Mouse (Mus musculus) heart, embryonic 11.5 days (tissue): ENCODE measurements around the gene Usb1. TPM values are rescaled to one million over a fixed set of nuclear protein-coding genes. Genes with fewer than 3 reads are reported as not detected.

ENCODE experiments used
- ATAC-seq: fragments of 200-750 bp; cut with Nextera tagmentation; replicated peaks from 2 replicates; pipeline ENCODE4 v1.8.0; 2017; ENCODE audit warnings: moderate library complexity; ENCODE audit not compliant: insufficient number of reproducible peaks, low FRiP score, low TSS enrichment
- H3K27ac ChIP-seq: fragments of 300-500 bp; sonication (generic); 2 replicates; pipeline ENCODE4 v1.5.1; 2014; ENCODE audit warnings: mild to moderate bottlenecking, low read depth, low read length
- H3K27me3 ChIP-seq: fragments of 300-500 bp; sonication (generic); 2 replicates; pipeline ENCODE4 v1.6.1; 2014; ENCODE audit warnings: mild to moderate bottlenecking, low read length, mixed read lengths; ENCODE audit not compliant: control insufficient read depth, insufficient read depth
- H3K36me3 ChIP-seq: fragments of 300-500 bp; sonication (generic); 2 replicates; pipeline ENCODE4 v1.6.1; 2014; ENCODE audit warnings: mild to moderate bottlenecking, low read length, moderate library complexity, mixed read lengths; ENCODE audit not compliant: control insufficient read depth, insufficient read depth
- H3K4me1 ChIP-seq: fragments of 300-500 bp; sonication (generic); 2 replicates; pipeline ENCODE4 v1.6.1; 2014; ENCODE audit warnings: low read length; ENCODE audit not compliant: control insufficient read depth, insufficient read depth
- H3K4me2 ChIP-seq: fragments of 300-500 bp; sonication (generic); 2 replicates; pipeline ENCODE4 v1.6.1; 2014; ENCODE audit warnings: mild to moderate bottlenecking, moderate library complexity
- H3K4me3 ChIP-seq: fragments of 300-500 bp; sonication (generic); 2 replicates; pipeline ENCODE4 v1.5.1; 2014; ENCODE audit warnings: low read depth, low read length
- H3K9ac ChIP-seq: fragments of 300-500 bp; sonication (generic); 2 replicates; pipeline ENCODE4 v1.6.1; 2014; ENCODE audit warnings: mild to moderate bottlenecking, low read depth, low read length, moderate library complexity
- H3K9me3 ChIP-seq: fragments of 300-500 bp; sonication (generic); replicated peaks from 2 replicates; pipeline ENCODE4 v1.6.1; 2016; ENCODE audit warnings: low read length; ENCODE audit not compliant: control insufficient read depth
- WGBS: fragments of 180-500 bp; shearing (Covaris S2); extraction: QIAGEN DNeasy Blood & Tissue Kit; methylation state at CpG from one replicate; pipeline ENCODE4 v1.1.7; 2014; ENCODE audit not compliant: insufficient replicate concordance; 5-methylcytosine and 5-hydroxymethylcytosine counted together
- polyA plus RNA-seq: library from polyadenylated mRNA; unstranded; fragments of >200 nt; fragmentation: Nextera tagmentation; extraction: Ambion mirVana; gene quantifications from 2 replicates; pipeline ENCODE4 v1.2.1, GENCODE M21; 2014

The Usb1 gene
- polyA plus RNA-seq, 1 experiment from 2014 or later, result 26.3 TPM

DNA sequence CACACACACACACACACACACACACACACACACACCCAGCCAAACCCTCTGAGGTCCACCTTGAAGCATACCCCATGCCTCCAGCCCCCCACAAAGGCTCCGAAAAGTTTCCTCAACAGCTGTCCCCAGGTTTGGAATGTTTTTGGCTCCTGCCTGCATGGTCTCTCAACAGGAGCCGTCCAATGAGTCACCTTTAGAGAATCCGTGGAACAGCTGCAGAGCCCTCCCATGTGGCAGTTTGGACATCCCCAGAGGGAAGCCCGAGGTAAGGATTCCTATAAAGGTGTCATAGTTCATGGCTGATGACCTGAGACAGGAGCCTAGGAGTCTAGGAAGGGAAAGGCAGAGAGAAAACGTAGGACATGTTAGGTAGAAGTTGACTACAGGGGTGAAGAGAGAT is 54.0 kb downstream of the Usb1 start:
- WGBS, result 65% methylated on average over 5 of the region's 5 CpGs

DNA sequence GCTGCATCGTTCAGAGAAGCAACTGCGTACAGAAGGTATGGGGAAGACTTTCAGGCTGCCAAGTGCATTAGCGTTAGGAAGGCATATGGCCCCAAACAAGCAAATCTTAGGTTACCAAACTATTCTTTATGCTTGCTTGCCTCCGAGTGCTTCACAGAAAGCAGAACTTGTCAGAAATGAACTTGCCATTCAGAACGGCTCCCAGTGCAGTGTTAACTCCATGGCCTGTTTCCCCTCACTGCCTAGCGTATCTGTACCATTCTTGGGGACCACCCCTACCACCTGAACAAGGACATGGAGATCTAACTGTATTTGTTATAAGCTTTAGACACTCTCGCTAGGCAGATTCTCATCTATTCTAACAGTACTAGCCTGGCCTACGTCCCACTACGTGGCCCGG is 55.1 kb downstream of the Usb1 start:
- H3K27me3 ChIP-seq, result no peaks in the 10 kb centered on the region
- 88% methylated on average over 10 of the region's 10 CpGs for WGBS
- no peak overlapping the region for H3K4me3 ChIP-seq
- H3K4me2 ChIP-seq, result no peak overlapping the region
- no peak overlapping the region for H3K9ac ChIP-seq
- H3K4me1 ChIP-seq, result no peaks in the 10 kb centered on the region
- no peak overlapping the region for H3K27ac ChIP-seq
- no peak for ATAC-seq
- H3K9me3 ChIP-seq, result no peaks in the 10 kb centered on the region
- H3K36me3 ChIP-seq, result no peaks in the 10 kb centered on the region

More for the DNA sequence above, 54.0 kb downstream of the Usb1 start:
- Histone ChIP-seq H3K4me2 (no peak overlapping the region), H3K4me1 (no peaks in the 10 kb centered on the region), H3K27me3 (no peaks in the 10 kb centered on the region), H3K27ac (no peak overlapping the region), H3K4me3 (no peak overlapping the region), H3K9ac (no peak overlapping the region), H3K36me3 (no peaks in the 10 kb centered on the region), H3K9me3 (no peaks in the 10 kb centered on the region)
- ATAC-seq, result no peak

DNA sequence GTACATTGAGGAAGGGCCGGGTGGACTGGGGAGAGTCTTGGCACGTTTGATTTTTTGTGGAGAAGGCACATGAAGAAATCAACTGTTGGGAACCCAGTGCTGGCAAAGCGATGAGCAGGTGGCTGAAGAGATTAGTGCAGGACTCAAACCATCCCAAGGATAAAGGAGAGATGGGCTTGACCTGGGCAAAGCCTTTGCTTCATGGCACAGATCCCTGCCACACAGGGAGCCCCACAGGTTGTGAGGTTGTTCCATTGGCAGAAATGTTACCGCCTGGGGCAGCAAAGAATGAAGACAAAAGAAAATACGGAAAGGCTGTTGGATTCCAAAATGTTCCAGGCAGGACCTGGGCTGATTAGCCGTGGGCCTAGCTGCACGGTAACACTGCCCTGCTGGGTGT is 55.9 kb downstream of the Usb1 start:
- H3K27ac ChIP-seq, result no peak overlapping the region
- 76% methylated on average over 7 of the region's 7 CpGs for WGBS
- no peaks in the 10 kb centered on the region for H3K36me3 ChIP-seq
- H3K9ac ChIP-seq, result no peak overlapping the region
- no peaks in the 10 kb centered on the region for H3K9me3 ChIP-seq
- no peaks in the 10 kb centered on the region for H3K4me1 ChIP-seq
- H3K4me3 ChIP-seq, result no peak overlapping the region
- ATAC-seq, result no peak
- H3K27me3 ChIP-seq, result no peaks in the 10 kb centered on the region
- no peak overlapping the region for H3K4me2 ChIP-seq

DNA sequence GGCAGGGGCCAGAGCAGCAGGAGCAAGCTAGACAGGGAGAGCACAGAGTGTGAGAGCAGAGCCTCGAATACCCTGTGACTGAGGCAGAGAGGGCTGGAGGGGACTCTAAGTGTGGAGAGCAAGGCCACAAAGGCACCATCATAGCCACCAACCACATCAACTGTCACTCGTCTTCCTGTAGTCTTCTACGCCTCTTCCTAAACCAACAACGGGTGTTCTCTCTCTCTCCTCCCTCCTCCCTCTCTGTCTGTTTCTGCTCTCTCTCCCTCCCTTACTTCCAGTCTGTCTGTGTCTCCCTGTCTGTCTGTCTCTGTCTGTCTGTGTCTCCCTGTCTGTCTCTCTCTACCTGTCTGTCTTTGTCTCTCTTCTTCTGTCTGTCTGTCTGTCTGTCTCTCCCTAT is 58.2 kb downstream of the Usb1 start:
- 39% methylated on average over 4 of the region's 4 CpGs for WGBS
- H3K4me1 ChIP-seq, result peaks cover 11% of the 10 kb centered on the region
- H3K36me3 ChIP-seq, result no peaks in the 10 kb centered on the region
- H3K27me3 ChIP-seq, result no peaks in the 10 kb centered on the region
- ATAC-seq, result no peak
- no peak overlapping the region for H3K9ac ChIP-seq
- no peak overlapping the region for H3K4me2 ChIP-seq
- H3K27ac ChIP-seq, result no peak overlapping the region
- no peaks in the 10 kb centered on the region for H3K9me3 ChIP-seq
- H3K4me3 ChIP-seq, result no peak overlapping the region

DNA sequence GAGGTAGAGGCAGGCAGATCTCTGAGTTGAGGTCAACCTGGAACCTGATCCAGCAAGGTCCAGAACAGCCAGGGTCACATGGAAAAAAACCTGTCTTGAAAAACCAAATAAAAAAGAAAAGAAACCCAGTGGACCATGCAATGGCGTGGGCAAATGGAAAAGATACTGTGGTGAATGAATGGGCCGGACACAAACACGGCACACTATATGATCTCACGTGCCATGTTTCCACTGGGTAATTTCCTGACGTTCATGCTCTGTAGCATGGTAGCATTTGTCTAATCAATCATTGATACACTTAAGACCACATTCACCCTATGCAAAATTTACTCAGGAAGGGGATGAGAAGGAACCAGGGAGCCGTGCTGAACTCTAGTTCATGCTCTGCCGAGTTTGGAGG is 59.0 kb downstream of the Usb1 start:
- Histone ChIP-seq H3K27ac (no peak overlapping the region), H3K9me3 (no peaks in the 10 kb centered on the region), H3K4me3 (no peak overlapping the region), H3K4me1 (peaks cover 19% of the 10 kb centered on the region), H3K36me3 (no peaks in the 10 kb centered on the region), H3K4me2 (no peak overlapping the region), H3K27me3 (no peaks in the 10 kb centered on the region), H3K9ac (no peak overlapping the region)
- no peak for ATAC-seq
- 60% methylated on average over 7 of the region's 7 CpGs for WGBS

DNA sequence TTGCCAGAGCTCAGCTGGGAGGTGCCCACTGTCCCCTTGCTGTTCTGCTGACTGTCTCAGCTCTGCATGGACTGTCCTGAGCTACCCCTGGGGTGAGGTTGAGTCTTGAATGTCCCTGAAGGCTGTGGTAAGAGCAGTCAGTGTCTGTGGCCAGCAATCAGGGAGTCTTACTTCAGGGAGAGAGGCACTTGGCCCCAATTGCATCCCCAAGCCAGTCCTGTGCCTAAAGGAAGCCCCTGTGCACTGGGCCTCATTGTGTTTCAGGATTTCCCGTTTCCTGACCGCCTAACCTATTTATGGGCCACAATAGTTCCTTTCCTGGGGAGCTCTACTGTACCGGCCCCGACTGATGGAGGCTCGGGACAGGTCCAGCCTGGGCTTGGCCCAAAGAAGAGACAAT is 60.5 kb downstream of the Usb1 start:
- Histone ChIP-seq H3K4me1 (peaks cover 32% of the 10 kb centered on the region), H3K9ac (no peak overlapping the region), H3K36me3 (no peaks in the 10 kb centered on the region), H3K27me3 (no peaks in the 10 kb centered on the region), H3K9me3 (no peaks in the 10 kb centered on the region), H3K4me3 (no peak overlapping the region), H3K4me2 (no peak overlapping the region; the same call in 1 of the 2 replicates), H3K27ac (peak overlapping the region; percentile 55; the same call in 1 of the 2 replicates)
- 62% methylated on average over 5 of the region's 5 CpGs for WGBS
- ATAC-seq, result no peak

DNA sequence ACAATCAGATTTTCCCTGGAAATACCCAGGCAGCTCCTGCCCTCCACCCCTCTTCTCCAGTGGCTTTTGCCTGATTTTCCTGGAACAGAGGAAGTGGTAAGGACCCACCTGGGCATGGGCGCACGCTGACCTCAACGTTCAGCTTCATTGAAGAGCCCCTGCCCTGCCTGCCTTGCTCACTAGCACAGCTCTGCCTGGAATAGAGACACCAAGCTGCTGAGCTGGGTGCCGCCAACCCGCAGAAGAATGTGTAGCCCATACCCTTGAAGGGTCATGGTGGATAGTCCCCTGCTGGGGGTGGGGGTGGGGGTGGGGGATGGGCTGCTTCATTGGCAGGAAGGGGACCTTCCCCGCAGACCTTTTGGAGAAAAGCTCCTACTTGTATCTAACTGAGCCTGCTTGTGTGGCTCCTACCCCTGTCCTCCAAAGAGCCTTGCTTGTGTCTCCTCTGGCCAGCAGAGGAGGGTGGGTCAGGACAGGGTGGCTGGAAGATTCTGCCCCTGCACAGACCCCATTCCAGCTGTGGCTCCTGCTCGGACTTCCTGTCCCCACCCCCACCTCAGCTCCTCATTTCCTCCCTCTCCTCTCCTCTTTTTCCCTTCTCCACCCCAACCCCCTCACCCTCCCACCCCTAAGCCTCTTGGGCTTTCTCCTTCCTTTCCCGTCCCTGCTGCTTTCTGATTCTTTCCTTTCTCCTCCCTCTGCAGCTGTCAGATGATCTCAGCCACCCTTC is 63.3 kb downstream of the Usb1 start:
- peaks cover 32% of the 10 kb centered on the region for H3K4me1 ChIP-seq
- H3K36me3 ChIP-seq, result no peaks in the 10 kb centered on the region
- H3K27me3 ChIP-seq, result no peaks in the 10 kb centered on the region
- ATAC-seq, result 0 out of 2 replicates have a peak, but pooled peaks have one; percentile 32
- H3K4me2 ChIP-seq, result 0 out of 2 replicates have a peak overlapping the region, but pooled peaks have one; percentile 4
- no peak overlapping the region for H3K4me3 ChIP-seq
- 19% methylated on average over 8 of the region's 8 CpGs for WGBS
- peak overlapping the region; percentile 74 for H3K27ac ChIP-seq
- H3K9ac ChIP-seq, result peak overlapping the region; percentile 59; the same call in 1 of the 2 replicates
- no peaks in the 10 kb centered on the region for H3K9me3 ChIP-seq

DNA sequence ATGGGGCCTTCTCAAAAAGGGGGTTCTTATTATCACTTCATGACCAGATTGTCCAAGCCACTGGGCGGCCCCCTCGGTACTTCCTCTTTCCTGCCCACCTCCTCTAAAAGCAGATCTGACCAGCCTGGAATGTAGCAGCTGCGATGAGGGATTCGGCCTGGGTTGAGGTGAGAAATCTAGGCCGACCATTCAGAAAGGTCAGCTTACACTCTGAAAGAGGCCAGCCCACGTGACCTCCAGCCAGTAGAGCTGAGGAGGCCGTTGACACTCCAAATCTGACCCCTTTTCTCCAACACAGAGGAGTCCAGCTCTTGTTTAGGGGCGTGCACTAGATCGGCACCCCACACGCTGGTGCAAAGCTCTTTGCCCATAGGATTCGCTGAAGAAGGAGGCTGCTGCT is 64.7 kb downstream of the Usb1 start:
- 35% methylated on average over 11 of the region's 11 CpGs for WGBS
- Histone ChIP-seq H3K9me3 (no peaks in the 10 kb centered on the region), H3K36me3 (no peaks in the 10 kb centered on the region), H3K4me2 (no peak overlapping the region), H3K4me1 (peaks cover 32% of the 10 kb centered on the region), H3K27me3 (no peaks in the 10 kb centered on the region), H3K9ac (no peak overlapping the region), H3K27ac (peak overlapping the region; percentile 61), H3K4me3 (no peak overlapping the region)
- ATAC-seq, result no peak
